In the genomic region with DNA sequence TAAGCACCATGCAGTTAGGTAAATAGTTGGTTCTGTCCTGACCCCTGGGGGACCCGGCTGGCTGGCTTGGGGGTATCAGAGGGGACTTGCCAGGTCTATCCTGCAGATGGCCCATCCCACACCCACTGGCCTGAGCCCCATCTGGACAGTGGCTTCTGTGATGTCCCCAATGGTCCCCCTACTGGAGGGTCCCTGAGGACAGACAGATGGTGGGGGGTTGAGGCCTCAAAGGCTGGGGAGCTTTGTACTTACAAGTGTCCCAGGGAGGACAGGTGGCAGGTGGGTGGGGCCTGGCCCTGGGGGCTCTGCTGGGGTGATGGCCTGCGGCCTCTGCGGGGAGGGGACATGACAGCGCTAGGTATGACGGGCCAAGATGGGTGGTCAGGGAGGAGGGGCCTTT, we compare ENCODE assay signal across 20 mouse cellular contexts. TPM values are rescaled to one million over a fixed set of nuclear protein-coding genes. Genes with fewer than 3 reads are reported as not detected.
A peak's percentile ranks its signal among the peaks of the same experiment; 100 is the strongest.
DNase-seq lines count a peak whose midpoint lies in the region; ATAC-seq lines count a peak whose summit lies in the region.
"Had no signal": no experiment of that assay in that cellular context is flagged by ENCODE, and none has a peak within 500 bp of the region (broad histone marks: within the 10 kb centered on the region; RNA-seq: fewer than 3 reads in every experiment).

No protein-coding gene starts in this region.

- H3K4me3 ChIP-seq in forebrain, embryonic 11.5 days (ENCODE audit: low read depth, low read length) = no peak overlapping the region
- H3K4me3 ChIP-seq in forebrain, embryonic 14.5 days (ENCODE audit: low read depth, low read length) = no peak overlapping the region
- no peak overlapping the region for H3K4me3 ChIP-seq in embryonic facial prominence, embryonic 10.5 days
- H3K4me3 ChIP-seq in limb, embryonic 10.5 days = peak overlapping the region; percentile 40; the same call in 1 of the 2 replicates
- H3K4me3 ChIP-seq: embryonic facial prominence, embryonic 15.5 days had no signal

- DNase-seq in forebrain, embryonic 11.5 days (ENCODE audit: low spot score) = no peak
- no peak for DNase-seq in forebrain, embryonic 14.5 days (ENCODE audit: low spot score)
- DNase-seq in left cerebral cortex, postnatal 4 days = peak; percentile 54
- DNase-seq in left cerebral cortex, postnatal 10 days (ENCODE audit: extremely low spot score in 1 of 2, low spot score in 2 of 2) = no peak
- DNase-seq in embryonic facial prominence, embryonic 10.5 days (ENCODE audit: low spot score) = no peak
- DNase-seq in limb, embryonic 10.5 days (ENCODE audit: low spot score) = no peak
- no peak for DNase-seq in spleen, postnatal 36 days (ENCODE audit: low spot score in 2 of 2)
- DNase-seq: adrenal gland, postnatal 10 days; B cell, adult 2 months; heart, adult 18-20 months; kidney, adult 8-10 months; kidney, postnatal 25 days; liver; liver, postnatal 0 days; lung, postnatal 36 days; right cerebral cortex, postnatal 4 days; thymus, postnatal 4 days had no signal

- no peak overlapping the region for H3K27ac ChIP-seq in forebrain, embryonic 11.5 days (ENCODE audit: low read depth, low read length)
- no peak overlapping the region for H3K27ac ChIP-seq in forebrain, embryonic 14.5 days (ENCODE audit: low read depth, low read length)
- peak overlapping the region; percentile 92 for H3K27ac ChIP-seq in embryonic facial prominence, embryonic 10.5 days (replicated peaks)
- H3K27ac ChIP-seq in limb, embryonic 10.5 days = peak overlapping the region; percentile 92
- H3K27ac ChIP-seq: embryonic facial prominence, embryonic 15.5 days had no signal

- 71% methylated on average over 5 of the region's 5 CpGs for WGBS in forebrain, embryonic 11.5 days
- WGBS in forebrain, embryonic 14.5 days = 66% methylated on average over 5 of the region's 5 CpGs
- 54% methylated on average over 5 of the region's 5 CpGs for WGBS in embryonic facial prominence, embryonic 10.5 days
- 50% methylated on average over 5 of the region's 5 CpGs for WGBS in limb, embryonic 10.5 days

- ATAC-seq in forebrain, embryonic 11.5 days (replicated peaks; ENCODE audit: low FRiP score) = no peak
- ATAC-seq in forebrain, embryonic 14.5 days = no peak
- ATAC-seq: liver, postnatal 0 days had no signal

- H3K9me3 ChIP-seq in forebrain, embryonic 11.5 days (ENCODE audit: control insufficient read depth, low read length) = no peaks in the 10 kb centered on the region
- no peaks in the 10 kb centered on the region for H3K9me3 ChIP-seq in forebrain, embryonic 14.5 days (replicated peaks; ENCODE audit: control insufficient read depth, low read length)
- H3K9me3 ChIP-seq in embryonic facial prominence, embryonic 10.5 days = no peaks in the 10 kb centered on the region
- no peaks in the 10 kb centered on the region for H3K9me3 ChIP-seq in limb, embryonic 10.5 days (replicated peaks)
- H3K9me3 ChIP-seq: embryonic facial prominence, embryonic 15.5 days had no signal

- no peaks in the 10 kb centered on the region for H3K36me3 ChIP-seq in forebrain, embryonic 11.5 days (ENCODE audit: control insufficient read depth, insufficient read depth, low read length)
- H3K36me3 ChIP-seq in forebrain, embryonic 14.5 days (ENCODE audit: control insufficient read depth, insufficient read depth, low read length) = peaks cover 28% of the 10 kb centered on the region
- peaks cover 15% of the 10 kb centered on the region for H3K36me3 ChIP-seq in embryonic facial prominence, embryonic 10.5 days (replicated peaks)
- H3K36me3 ChIP-seq in limb, embryonic 10.5 days = peaks cover 15% of the 10 kb centered on the region

- H3K4me2 ChIP-seq in forebrain, embryonic 11.5 days (ENCODE audit: low read depth, low read length, severe bottlenecking) = 0 out of 2 replicates have a peak overlapping the region, but pooled peaks have one; percentile 5
- H3K4me2 ChIP-seq in forebrain, embryonic 14.5 days (ENCODE audit: low read length) = no peak overlapping the region
- H3K4me2 ChIP-seq: embryonic facial prominence, embryonic 15.5 days had no signal

- intact Hi-C loops in left cerebral cortex, postnatal 4 days (cut with DNase I) = no loop called here
- intact Hi-C loops in left cerebral cortex, postnatal 10 days (cut with DNase I) = no loop called here

- peaks cover 27% of the 10 kb centered on the region for H3K4me1 ChIP-seq in forebrain, embryonic 11.5 days (replicated peaks; ENCODE audit: control insufficient read depth, insufficient read depth, low read length)
- H3K4me1 ChIP-seq in forebrain, embryonic 14.5 days (ENCODE audit: control insufficient read depth, insufficient read depth, low read length) = peaks cover 24% of the 10 kb centered on the region
- peaks cover 61% of the 10 kb centered on the region for H3K4me1 ChIP-seq in embryonic facial prominence, embryonic 10.5 days
- peaks cover 55% of the 10 kb centered on the region for H3K4me1 ChIP-seq in limb, embryonic 10.5 days

- no peak overlapping the region; the same call in 1 of the 2 replicates for H3K9ac ChIP-seq in forebrain, embryonic 11.5 days (ENCODE audit: low read length)
- H3K9ac ChIP-seq in forebrain, embryonic 14.5 days (ENCODE audit: low read length) = no peak overlapping the region
- H3K9ac ChIP-seq: embryonic facial prominence, embryonic 15.5 days; liver, postnatal 0 days had no signal

- H3K27me3 ChIP-seq in forebrain, embryonic 11.5 days (ENCODE audit: control insufficient read depth, insufficient read depth, low read length) = peaks cover 3% of the 10 kb centered on the region
- H3K27me3 ChIP-seq in forebrain, embryonic 14.5 days (replicated peaks; ENCODE audit: control insufficient read depth, insufficient read depth, low read length) = no peaks in the 10 kb centered on the region
- H3K27me3 ChIP-seq in embryonic facial prominence, embryonic 10.5 days (replicated peaks; ENCODE audit: low read depth, poor library complexity, severe bottlenecking) = peaks cover 72% of the 10 kb centered on the region
- H3K27me3 ChIP-seq in limb, embryonic 10.5 days (ENCODE audit: low read depth, poor library complexity, severe bottlenecking) = peaks cover 62% of the 10 kb centered on the region
- H3K27me3 ChIP-seq: embryonic facial prominence, embryonic 15.5 days had no signal

RNA-seq across cellular contexts. Expression of gene Smim24, which starts 6.4 kb away (rescaled TPM):
- 2.8 and 3.3 TPM in 2 replicates for polyA plus RNA-seq in forebrain, embryonic 11.5 days (2014; fragmentation: Nextera tagmentation; extraction: Ambion mirVana)
- polyA plus RNA-seq in forebrain, embryonic 14.5 days (2014; fragmentation: Nextera tagmentation; extraction: Ambion mirVana) = 1.5 and 2.0 TPM in 2 replicates
- 1 to 10 TPM; 1.5 to 2.3 TPM for total RNA-seq in left cerebral cortex, postnatal 4 days (2021)
- total RNA-seq in left cerebral cortex, postnatal 10 days (2021) = 1 to 10 TPM; 2.0 to 2.2 TPM
- polyA plus RNA-seq in embryonic facial prominence, embryonic 10.5 days (2016; fragmentation: Nextera tagmentation; extraction: Ambion mirVana) = 2.0 and 2.8 TPM in 2 replicates
- polyA plus RNA-seq in limb, embryonic 10.5 days (2016; fragmentation: Nextera tagmentation; extraction: Ambion mirVana) = 1.9 and 2.9 TPM in 2 replicates
- total RNA-seq: gastrocnemius, adult 8-10 months had no signal

RNA-seq across cellular contexts. Expression of gene Gm48552, which starts 10.5 kb away (rescaled TPM):
- polyA plus RNA-seq in forebrain, embryonic 11.5 days (2014; fragmentation: Nextera tagmentation; extraction: Ambion mirVana) = 1.1 and 3.0 TPM in 2 replicates
- 0.65 and 0.69 TPM in 2 replicates for polyA plus RNA-seq in forebrain, embryonic 14.5 days (2014; fragmentation: Nextera tagmentation; extraction: Ambion mirVana)
- total RNA-seq in left cerebral cortex, postnatal 4 days (2021) = 1 to 10 TPM; 2.7 to 5.9 TPM
- total RNA-seq in left cerebral cortex, postnatal 10 days (2021) = 1 to 10 TPM; 2.5 to 3.5 TPM
- 1.8 and 3.1 TPM in 2 replicates for polyA plus RNA-seq in embryonic facial prominence, embryonic 10.5 days (2016; fragmentation: Nextera tagmentation; extraction: Ambion mirVana)
- 1.4 and 1.5 TPM in 2 replicates for polyA plus RNA-seq in limb, embryonic 10.5 days (2016; fragmentation: Nextera tagmentation; extraction: Ambion mirVana)
- polyA plus RNA-seq: liver, postnatal 0 days; testis, adult 2 months had no signal

RNA-seq across cellular contexts. Expression of gene Gm48551, which starts 15.0 kb away (rescaled TPM):
- polyA plus RNA-seq in forebrain, embryonic 11.5 days (2014; fragmentation: Nextera tagmentation; extraction: Ambion mirVana) = 3.0 and 3.5 TPM in 2 replicates
- polyA plus RNA-seq in forebrain, embryonic 14.5 days (2014; fragmentation: Nextera tagmentation; extraction: Ambion mirVana) = 3.6 and 4.8 TPM in 2 replicates
- 1 to 10 TPM; 3.7 to 4.4 TPM for total RNA-seq in left cerebral cortex, postnatal 4 days (2021)
- 1 to 10 TPM; 3.4 to 5.0 TPM for total RNA-seq in left cerebral cortex, postnatal 10 days (2021)
- polyA plus RNA-seq in embryonic facial prominence, embryonic 10.5 days (2016; fragmentation: Nextera tagmentation; extraction: Ambion mirVana) = 2.7 TPM in 2 replicates
- 3.8 and 4.2 TPM in 2 replicates for polyA plus RNA-seq in limb, embryonic 10.5 days (2016; fragmentation: Nextera tagmentation; extraction: Ambion mirVana)

RNA-seq across cellular contexts. Expression of gene Dohh, which starts 15.1 kb away (rescaled TPM):
- polyA plus RNA-seq in forebrain, embryonic 11.5 days (2014; fragmentation: Nextera tagmentation; extraction: Ambion mirVana) = 61.0 and 66.3 TPM in 2 replicates
- 78.7 and 78.8 TPM in 2 replicates for polyA plus RNA-seq in forebrain, embryonic 14.5 days (2014; fragmentation: Nextera tagmentation; extraction: Ambion mirVana)
- 10 to 100 TPM; 58.8 to 61.5 TPM for total RNA-seq in left cerebral cortex, postnatal 4 days (2021)
- total RNA-seq in left cerebral cortex, postnatal 10 days (2021) = 10 to 100 TPM; 79.3 to 83.5 TPM
- polyA plus RNA-seq in embryonic facial prominence, embryonic 10.5 days (2016; fragmentation: Nextera tagmentation; extraction: Ambion mirVana) = 105 and 109 TPM in 2 replicates
- polyA plus RNA-seq in limb, embryonic 10.5 days (2016; fragmentation: Nextera tagmentation; extraction: Ambion mirVana) = 101 and 115 TPM in 2 replicates

RNA-seq across cellular contexts. Expression of gene Fzr1, which starts 21.0 kb away (rescaled TPM):
- 132 and 144 TPM in 2 replicates for polyA plus RNA-seq in forebrain, embryonic 11.5 days (2014; fragmentation: Nextera tagmentation; extraction: Ambion mirVana)
- polyA plus RNA-seq in forebrain, embryonic 14.5 days (2014; fragmentation: Nextera tagmentation; extraction: Ambion mirVana) = 101 and 109 TPM in 2 replicates
- total RNA-seq in left cerebral cortex, postnatal 4 days (2021) = 100 to 1,000 TPM; 109 to 112 TPM
- 10 to 100 TPM; 85.7 to 94.7 TPM for total RNA-seq in left cerebral cortex, postnatal 10 days (2021)
- polyA plus RNA-seq in embryonic facial prominence, embryonic 10.5 days (2016; fragmentation: Nextera tagmentation; extraction: Ambion mirVana) = 134 and 142 TPM in 2 replicates
- 134 and 148 TPM in 2 replicates for polyA plus RNA-seq in limb, embryonic 10.5 days (2016; fragmentation: Nextera tagmentation; extraction: Ambion mirVana)

Comparison
In these comparisons a context has a peak if more than half of its experiments do, and no peak if none do; other contexts are left out.
1. H3K27ac ChIP-seq: peak in embryonic facial prominence, embryonic 10.5 days (single experiment) and limb, embryonic 10.5 days (single experiment); none in forebrain, embryonic 11.5 days (single experiment) and forebrain, embryonic 14.5 days (single experiment).